Mouse (Mus musculus): ENCODE measurements around the gene A030014E15Rik. TPM values are rescaled to one million over a fixed set of nuclear protein-coding genes. Genes with fewer than 3 reads are reported as not detected.
"Not testable (repeated sequence)": the region's sequence is repeated elsewhere in the genome, so short reads cannot be mapped to it uniquely, and the experiment has no call there.

A030014E15Rik gene
- not detected in 2 replicates for polyA plus RNA-seq (2015; fragmentation: Nextera tagmentation; extraction: Ambion mirVana)

GRCm38 (mm10) chr1:82924650-82925049, at the start of gene A030014E15Rik:
TSS of gene A030014E15Rik (plus strand) at chr1:82924917.
- H3K9ac ChIP-seq = no peak within 1 kb of the TSS
- no peaks in the 10 kb centered on the region for H3K4me1 ChIP-seq (replicated peaks)
- no peaks in the 10 kb centered on the region for H3K9me3 ChIP-seq
- no peaks in the 10 kb centered on the region for H3K36me3 ChIP-seq
- no peak within 1 kb of the TSS for H3K27ac ChIP-seq
- no peak within 1 kb of the TSS for H3K4me3 ChIP-seq
- no peak for ATAC-seq (ENCODE audit: low FRiP score)
- no peaks in the 10 kb centered on the region for H3K27me3 ChIP-seq
- no peak within 1 kb of the TSS for H3K4me2 ChIP-seq
- 94% methylated on average over 6 of the region's 6 CpGs for WGBS

- Histone ChIP-seq H3K27me3 (no peaks in the 10 kb centered on the region), H3K9me3 (no peaks in the 10 kb centered on the region), H3K36me3 (peaks cover 38% of the 10 kb centered on the region), H3K9ac (no peak overlapping the region), H3K4me3 (no peak overlapping the region), H3K27ac (no peak overlapping the region), H3K4me2 (no peak overlapping the region), H3K4me1 (replicated peaks) (no peaks in the 10 kb centered on the region)
- 85% methylated on average over 2 of the region's 2 CpGs for WGBS
- ATAC-seq (ENCODE audit: low FRiP score) = no peak
Measured at GRCm38 (mm10) chr1:82879172-82879571, 45.5 kb upstream of the A030014E15Rik start.

- 64% methylated on average over 8 of the region's 8 CpGs for WGBS
- Histone ChIP-seq H3K4me1 (replicated peaks) (no peaks in the 10 kb centered on the region), H3K27me3 (no peaks in the 10 kb centered on the region), H3K9ac (no peak overlapping the region), H3K4me2 (no peak overlapping the region), H3K36me3 (peaks cover 39% of the 10 kb centered on the region), H3K9me3 (no peaks in the 10 kb centered on the region), H3K4me3 (no peak overlapping the region), H3K27ac (no peak overlapping the region)
- ATAC-seq (ENCODE audit: low FRiP score) = no peak
Measured at GRCm38 (mm10) chr1:82880196-82880595, 44.5 kb upstream of the A030014E15Rik start.

GRCm38 (mm10) chr1:82893269-82893668, 31.4 kb upstream of the A030014E15Rik start:
- H3K36me3 ChIP-seq = peaks cover 39% of the 10 kb centered on the region

GRCm38 (mm10) chr1:82900567-82900966, 24.1 kb upstream of the A030014E15Rik start:
- Histone ChIP-seq H3K9ac (no peak overlapping the region), H3K36me3 (peaks cover 33% of the 10 kb centered on the region), H3K27ac (no peak overlapping the region), H3K4me3 (no peak overlapping the region), H3K9me3 (no peaks in the 10 kb centered on the region), H3K27me3 (no peaks in the 10 kb centered on the region), H3K4me1 (replicated peaks) (no peaks in the 10 kb centered on the region), H3K4me2 (no peak overlapping the region)
- WGBS = 95% methylated on average over 1 of the region's 1 CpGs
- ATAC-seq (ENCODE audit: low FRiP score) = no peak

More at GRCm38 (mm10) chr1:82893269-82893668, 31.4 kb upstream of the A030014E15Rik start:
- Histone ChIP-seq H3K27me3 (no peaks in the 10 kb centered on the region), H3K4me1 (replicated peaks) (no peaks in the 10 kb centered on the region), H3K4me3 (no peak overlapping the region), H3K27ac (no peak overlapping the region), H3K4me2 (no peak overlapping the region), H3K9ac (no peak overlapping the region), H3K9me3 (no peaks in the 10 kb centered on the region)
- WGBS = 94% methylated on average over 7 of the region's 7 CpGs
- no peak for ATAC-seq (ENCODE audit: low FRiP score)

- Histone ChIP-seq H3K9me3 (no peaks in the 10 kb centered on the region), H3K9ac (no peak overlapping the region), H3K36me3 (peaks cover 32% of the 10 kb centered on the region), H3K27me3 (no peaks in the 10 kb centered on the region), H3K4me2 (no peak overlapping the region), H3K4me1 (replicated peaks) (no peaks in the 10 kb centered on the region), H3K27ac (no peak overlapping the region), H3K4me3 (no peak overlapping the region)
- no peak for ATAC-seq (ENCODE audit: low FRiP score)
- 98% methylated on average over 3 of the region's 3 CpGs for WGBS
Measured at GRCm38 (mm10) chr1:82901201-82901600, 23.5 kb upstream of the A030014E15Rik start.

GRCm38 (mm10) chr1:82905886-82906285, 18.8 kb upstream of the A030014E15Rik start:
- ATAC-seq (ENCODE audit: low FRiP score) = no peak
- Histone ChIP-seq H3K27me3 (no peaks in the 10 kb centered on the region), H3K27ac (no peak overlapping the region), H3K4me2 (no peak overlapping the region), H3K9me3 (no peaks in the 10 kb centered on the region), H3K36me3 (peaks cover 19% of the 10 kb centered on the region), H3K9ac (no peak overlapping the region), H3K4me1 (replicated peaks) (no peaks in the 10 kb centered on the region), H3K4me3 (no peak overlapping the region)
- WGBS = 56% methylated on average over 3 of the region's 3 CpGs

- no peak within 1 kb of the TSS for H3K9ac ChIP-seq
- 90% methylated on average over 3 of the region's 3 CpGs for WGBS
- no peaks in the 10 kb centered on the region for H3K9me3 ChIP-seq
- H3K27me3 ChIP-seq = no peaks in the 10 kb centered on the region
- no peaks in the 10 kb centered on the region; the same call in 1 of the 2 replicates for H3K36me3 ChIP-seq
- H3K4me3 ChIP-seq = no peak within 1 kb of the TSS
- H3K27ac ChIP-seq = no peak within 1 kb of the TSS
- no peak within 1 kb of the TSS for H3K4me2 ChIP-seq
- no peaks in the 10 kb centered on the region for H3K4me1 ChIP-seq (replicated peaks)
- ATAC-seq (ENCODE audit: low FRiP score) = no peak
Measured at GRCm38 (mm10) chr1:82913025-82913424, 11.7 kb upstream of the A030014E15Rik start, which contains the start of gene A030005L19Rik. TSS of gene A030005L19Rik (plus strand) at chr1:82913325.

GRCm38 (mm10) chr1:82913434-82913833, 11.3 kb upstream of the A030014E15Rik start:
- H3K4me2 ChIP-seq; H3K4me3 ChIP-seq; H3K36me3 ChIP-seq; H3K27ac ChIP-seq; ATAC-seq (ENCODE audit: low FRiP score); H3K9me3 ChIP-seq; H3K9ac ChIP-seq; H3K4me1 ChIP-seq (replicated peaks); H3K27me3 ChIP-seq: not testable (repeated sequence)
- WGBS = 98% methylated on average over 5 of the region's 5 CpGs

GRCm38 (mm10) chr1:82930558-82930957, 5.8 kb downstream of the A030014E15Rik start:
- not testable (repeated sequence) for H3K4me1 ChIP-seq (replicated peaks); H3K4me2 ChIP-seq; ATAC-seq (ENCODE audit: low FRiP score); H3K36me3 ChIP-seq; H3K4me3 ChIP-seq; H3K9ac ChIP-seq; H3K27me3 ChIP-seq; H3K27ac ChIP-seq; H3K9me3 ChIP-seq
- WGBS = 91% methylated on average over 3 of the region's 3 CpGs

- not testable (repeated sequence) for H3K4me3 ChIP-seq; H3K27me3 ChIP-seq; H3K9ac ChIP-seq; H3K27ac ChIP-seq; H3K36me3 ChIP-seq; ATAC-seq (ENCODE audit: low FRiP score); H3K9me3 ChIP-seq; H3K4me2 ChIP-seq; H3K4me1 ChIP-seq (replicated peaks)
- no CpG with 5 or more reads among the region's 6 CpGs for WGBS
Measured at GRCm38 (mm10) chr1:82931326-82931725, 6.6 kb downstream of the A030014E15Rik start, which contains the start of gene Gm6217. TSS of gene Gm6217 (minus strand) at chr1:82931399.

GRCm38 (mm10) chr1:82938666-82939065, 13.9 kb downstream of the A030014E15Rik start:
- no peak overlapping the region for H3K4me3 ChIP-seq
- ATAC-seq (ENCODE audit: low FRiP score) = no peak
- no peak overlapping the region for H3K9ac ChIP-seq
- no peak overlapping the region for H3K27ac ChIP-seq
- no peaks in the 10 kb centered on the region for H3K27me3 ChIP-seq
- 0 out of 2 replicates have a peak, but pooled peaks cover 8% of the 10 kb centered on the region for H3K9me3 ChIP-seq
- 89% methylated on average over 5 of the region's 5 CpGs for WGBS
- H3K4me2 ChIP-seq = no peak overlapping the region
- no peaks in the 10 kb centered on the region for H3K36me3 ChIP-seq
- H3K4me1 ChIP-seq (replicated peaks) = no peaks in the 10 kb centered on the region

- H3K9ac ChIP-seq; H3K27me3 ChIP-seq; H3K4me1 ChIP-seq (replicated peaks); H3K4me2 ChIP-seq; H3K27ac ChIP-seq; H3K4me3 ChIP-seq; ATAC-seq (ENCODE audit: low FRiP score); H3K9me3 ChIP-seq; H3K36me3 ChIP-seq: not testable (repeated sequence)
- 97% methylated on average over 2 of the region's 2 CpGs for WGBS
Measured at GRCm38 (mm10) chr1:82942505-82942904, 17.8 kb downstream of the A030014E15Rik start.

All from hindbrain, embryonic 13.5 days (tissue).